Mouse (Mus musculus) ES-Bruce4 (cell line): ENCODE results near the gene Nprl3. TPM values are rescaled to one million over a fixed set of nuclear protein-coding genes. Genes with fewer than 3 reads are reported as not detected.
A peak's percentile ranks its signal among the peaks of the same experiment; 100 is the strongest.
"Not testable (repeated sequence)": the region's sequence is repeated elsewhere in the genome, so short reads cannot be mapped to it uniquely, and the experiment has no call there.

Source experiments
- H3K27ac ChIP-seq: 2 replicates; pipeline ENCODE4 v1.5.1; 2012; ENCODE audit warnings: low read length, inconsistent platforms; ENCODE audit not compliant: insufficient read depth
- H3K27me3 ChIP-seq: 2 replicates; pipeline ENCODE4 v1.6.1; 2012; ENCODE audit warnings: mild to moderate bottlenecking, low read length, inconsistent platforms; ENCODE audit not compliant: control insufficient read depth, poor library complexity, insufficient read depth, severe bottlenecking
- H3K36me3 ChIP-seq: 2 replicates; pipeline ENCODE4 v1.6.1; 2012; ENCODE audit warnings: inconsistent platforms, mild to moderate bottlenecking, low read length, moderate library complexity; ENCODE audit not compliant: control insufficient read depth, poor library complexity, insufficient read depth, severe bottlenecking
- H3K4me1 ChIP-seq: one replicate; pipeline ENCODE4 v1.8.1; 2011; ENCODE audit warnings: low read length; ENCODE audit not compliant: control insufficient read depth, insufficient read depth
- H3K4me3 ChIP-seq: 2 replicates; pipeline ENCODE4 v1.5.1; 2011; ENCODE audit warnings: low read depth, mild to moderate bottlenecking, low read length
- H3K9ac ChIP-seq: 2 replicates; pipeline ENCODE4 v1.6.1; 2012; ENCODE audit warnings: low read depth, mild to moderate bottlenecking, inconsistent platforms; ENCODE audit not compliant: poor library complexity, severe bottlenecking
- H3K9me3 ChIP-seq: replicated peaks from 2 replicates; pipeline ENCODE4 v1.6.1; 2012; ENCODE audit warnings: mild to moderate bottlenecking, low read length, inconsistent platforms; ENCODE audit not compliant: control insufficient read depth, poor library complexity, insufficient read depth, severe bottlenecking
- CTCF ChIP-seq: IDR thresholded peaks from one replicate; pipeline ENCODE4 v1.8.1; 2011; ENCODE audit warnings: low read depth, low read length
- EP300 ChIP-seq: IDR thresholded peaks from 2 replicates; pipeline ENCODE4 v1.6.1; 2011; ENCODE audit warnings: low read depth, low read length; ENCODE audit not compliant: insufficient read depth
- POLR2A ChIP-seq: IDR thresholded peaks from one replicate; pipeline ENCODE4 v1.8.1; 2011; ENCODE audit warnings: low read length; ENCODE audit not compliant: insufficient read depth
- polyA plus RNA-seq: library from polyadenylated mRNA; stranded (reverse); fragments of >200 nt; gene quantifications from 2 replicates; pipeline ENCODE4 v1.2.4, GENCODE M21; 2011; ENCODE audit warnings: low read depth; ENCODE audit not compliant: missing spikeins, insufficient read depth, insufficient read length

Nprl3 gene
- polyA plus RNA-seq, 1 experiment = 31.6 TPM

GRCm38 (mm10) chr11:32205058-32205873 lies 62.2 kb downstream of the Nprl3 start, which contains the start of gene Snrnp25:
TSS of gene Snrnp25 (plus strand) at chr11:32205415.
- Histone ChIP-seq H3K27me3 (no peaks in the 10 kb centered on the region), H3K9me3 (no peaks in the 10 kb centered on the region), H3K27ac (no peak within 1 kb of the TSS), H3K36me3 (peaks cover 6% of the 10 kb centered on the region; the same call in 1 of the 2 replicates), H3K4me3 (peak within 1 kb of the TSS; percentile 82), H3K4me1 (no peaks in the 10 kb centered on the region), H3K9ac (peak within 1 kb of the TSS; percentile 54)
- TF ChIP-seq POLR2A (peak; percentile 57), CTCF (peak; percentile 62), EP300 (0 out of 2 replicates have a peak, but pooled peaks have one; percentile 3)

- no peak for TF ChIP-seq POLR2A
- no peak for TF ChIP-seq CTCF
- no peak for TF ChIP-seq EP300
- H3K9me3 ChIP-seq = no peaks in the 10 kb centered on the region
- no peaks in the 10 kb centered on the region for H3K36me3 ChIP-seq
- H3K27me3 ChIP-seq = no peaks in the 10 kb centered on the region
- no peak overlapping the region for H3K4me3 ChIP-seq
- no peak overlapping the region for H3K27ac ChIP-seq
- no peaks in the 10 kb centered on the region for H3K4me1 ChIP-seq
- no peak overlapping the region for H3K9ac ChIP-seq
Observed at GRCm38 (mm10) chr11:32201922-32202685, 65.4 kb downstream of the Nprl3 start.

- H3K4me3 ChIP-seq, H3K9ac ChIP-seq, H3K4me1 ChIP-seq, H3K27me3 ChIP-seq, H3K36me3 ChIP-seq, H3K9me3 ChIP-seq, H3K27ac ChIP-seq: not testable (repeated sequence)
Observed at GRCm38 (mm10) chr11:32200992-32201391, 66.5 kb downstream of the Nprl3 start.

GRCm38 (mm10) chr11:32200075-32200601 lies 67.4 kb downstream of the Nprl3 start, which contains the start of gene Il9r:
TSS of gene Il9r (minus strand) at chr11:32200279.
- H3K27ac ChIP-seq = no peak within 1 kb of the TSS
- H3K9me3 ChIP-seq = no peaks in the 10 kb centered on the region
- H3K4me1 ChIP-seq = no peaks in the 10 kb centered on the region
- no peak within 1 kb of the TSS for H3K4me3 ChIP-seq
- no peak within 1 kb of the TSS for H3K9ac ChIP-seq
- TF ChIP-seq POLR2A (no peak), EP300 (no peak), CTCF (no peak)
- H3K27me3 ChIP-seq = no peaks in the 10 kb centered on the region
- no peaks in the 10 kb centered on the region for H3K36me3 ChIP-seq

- H3K4me1 ChIP-seq = no peaks in the 10 kb centered on the region
- H3K4me3 ChIP-seq = no peak overlapping the region
- H3K9me3 ChIP-seq = no peaks in the 10 kb centered on the region
- no peak overlapping the region for H3K27ac ChIP-seq
- TF ChIP-seq POLR2A (no peak), EP300 (no peak), CTCF (no peak)
- H3K27me3 ChIP-seq = no peaks in the 10 kb centered on the region
- no peak overlapping the region for H3K9ac ChIP-seq
- H3K36me3 ChIP-seq = no peaks in the 10 kb centered on the region
Observed at GRCm38 (mm10) chr11:32199230-32199629, 68.3 kb downstream of the Nprl3 start.
